Mouse (Mus musculus) bone marrow macrophage, adult 2 months (primary cell): ENCODE results near the gene Pparg. TPM values are rescaled to one million over a fixed set of nuclear protein-coding genes. Genes with fewer than 3 reads are reported as not detected.

Source experiments
- H3K27ac ChIP-seq: 2 replicates; pipeline ENCODE4 v1.5.1; 2012; ENCODE audit warnings: low read depth, low read length; ENCODE audit not compliant: insufficient read depth
- H3K4me1 ChIP-seq: 2 replicates; pipeline ENCODE4 v1.6.1; 2012; ENCODE audit warnings: low read length; ENCODE audit not compliant: control insufficient read depth, insufficient read depth
- H3K4me3 ChIP-seq: 2 replicates; pipeline ENCODE4 v1.5.1; 2012; ENCODE audit warnings: mild to moderate bottlenecking, low read length, moderate library complexity; ENCODE audit not compliant: insufficient read depth
- CTCF ChIP-seq: IDR thresholded peaks from 2 replicates; pipeline ENCODE4 v1.5.1; 2012; ENCODE audit warnings: low read depth, mild to moderate bottlenecking, low read length, moderate library complexity
- POLR2A ChIP-seq: IDR thresholded peaks from 2 replicates; pipeline ENCODE4 v1.6.1; 2012; ENCODE audit warnings: mild to moderate bottlenecking, low read depth, low read length, borderline replicate concordance
- polyA plus RNA-seq: library from polyadenylated mRNA; stranded (reverse); fragments of >200 nt; gene quantifications from 2 replicates; pipeline ENCODE4 v1.2.4, GENCODE M21; 2012; ENCODE audit not compliant: missing spikeins, insufficient read depth, insufficient read length

Pparg gene
- polyA plus RNA-seq, 1 experiment: 41.1 TPM

DNA sequence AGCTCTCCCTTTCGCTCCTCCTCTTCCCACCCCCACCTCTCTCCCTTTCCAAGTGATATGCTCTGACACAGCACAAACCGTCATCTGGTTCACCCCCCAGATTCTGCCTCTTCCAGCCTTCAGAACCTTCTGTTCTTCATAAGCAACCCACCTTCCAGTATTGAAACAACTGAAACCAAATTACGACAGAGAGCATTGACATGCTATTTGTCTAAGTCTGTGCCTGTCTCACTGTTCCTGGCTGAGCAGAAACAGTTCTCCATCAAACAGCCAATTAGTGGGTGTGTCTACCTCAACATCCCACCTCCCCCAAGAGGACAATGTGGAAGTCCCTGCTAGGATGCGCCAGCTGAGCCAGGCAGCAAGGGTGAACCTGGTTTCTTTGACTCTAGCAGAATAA lies 157.2 kb downstream of the Pparg start:
- peaks cover 18% of the 10 kb centered on the region for H3K4me1 ChIP-seq
- TF ChIP-seq POLR2A: no peak
- TF ChIP-seq CTCF: no peak
- H3K27ac ChIP-seq: no peak overlapping the region
- H3K4me3 ChIP-seq: no peak overlapping the region

DNA sequence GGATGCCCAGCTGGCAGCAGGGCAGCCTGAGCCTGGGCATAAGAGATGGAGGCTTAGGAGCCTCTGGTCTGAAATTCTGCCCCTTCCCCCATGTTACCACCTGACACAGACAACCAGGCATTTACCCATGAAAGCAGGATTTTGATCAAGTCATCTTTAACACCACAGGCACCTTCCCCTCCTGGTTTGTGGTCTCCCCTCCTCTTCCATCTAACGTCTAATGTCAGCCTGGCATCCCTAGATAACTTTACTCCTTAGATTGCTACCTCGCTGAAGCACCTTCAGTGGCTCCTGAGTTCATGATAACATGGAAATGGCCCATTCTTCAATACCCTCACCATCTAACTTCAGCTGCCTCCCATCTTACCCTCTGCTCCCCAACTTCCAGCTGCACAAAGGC lies 157.6 kb downstream of the Pparg start:
- Histone ChIP-seq H3K27ac (no peak overlapping the region), H3K4me3 (no peak overlapping the region), H3K4me1 (peaks cover 21% of the 10 kb centered on the region)
- TF ChIP-seq CTCF: no peak
- TF ChIP-seq POLR2A: no peak

GRCm38 (mm10) chr6:115519275-115519699 lies 158.5 kb downstream of the Pparg start:
- TF ChIP-seq CTCF: no peak
- TF ChIP-seq POLR2A: no peak
- Histone ChIP-seq H3K4me1 (peaks cover 23% of the 10 kb centered on the region), H3K4me3 (no peak overlapping the region), H3K27ac (no peak overlapping the region)

DNA sequence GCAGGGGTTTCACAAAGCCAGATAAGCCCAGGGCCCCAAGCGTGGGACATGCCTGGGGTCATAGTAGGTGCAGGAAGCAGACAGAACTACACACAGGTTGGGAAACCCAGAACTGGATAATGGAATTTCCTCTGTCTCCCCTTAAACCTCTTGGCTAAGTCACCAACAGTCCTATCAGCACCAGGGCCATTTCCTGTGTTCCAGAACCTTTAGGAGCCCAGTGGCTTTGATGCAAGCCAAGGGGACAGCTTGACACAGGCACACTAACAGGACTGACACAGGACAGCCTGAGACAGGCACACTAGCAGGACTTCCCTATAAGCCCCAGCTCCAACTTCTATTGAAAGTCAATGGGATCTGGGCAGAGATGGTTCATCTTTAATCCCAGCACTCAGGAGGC lies 161.2 kb downstream of the Pparg start:
- TF ChIP-seq CTCF (no peak), POLR2A (no peak)
- H3K27ac ChIP-seq: no peak overlapping the region
- H3K4me1 ChIP-seq: peaks cover 23% of the 10 kb centered on the region
- H3K4me3 ChIP-seq: no peak overlapping the region

DNA sequence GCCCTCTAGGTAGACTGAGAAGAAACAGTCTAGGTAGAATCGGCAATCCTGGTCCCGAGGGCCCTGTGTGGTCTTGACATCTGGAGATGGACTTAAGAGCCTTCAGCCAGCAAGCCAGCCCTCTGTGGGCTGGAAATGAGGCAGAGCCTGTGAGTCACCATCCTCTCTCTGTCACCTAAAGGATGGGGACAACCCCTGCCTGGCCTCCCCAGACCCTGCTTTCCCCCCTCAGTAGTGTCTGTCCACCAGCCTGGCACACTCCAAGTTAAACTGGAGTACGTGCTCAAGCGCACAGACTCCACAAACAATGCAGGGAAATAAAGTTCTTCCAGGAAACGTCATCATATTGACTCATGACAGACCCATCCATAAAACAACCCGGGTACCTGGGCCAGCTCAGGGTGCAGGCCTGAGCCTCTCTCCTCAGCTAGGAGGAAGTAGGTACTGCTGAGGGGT lies 162.0 kb downstream of the Pparg start:
- H3K27ac ChIP-seq: no peak overlapping the region
- no peak for TF ChIP-seq CTCF
- TF ChIP-seq POLR2A: no peak
- no peak overlapping the region for H3K4me3 ChIP-seq
- H3K4me1 ChIP-seq: peaks cover 23% of the 10 kb centered on the region

DNA sequence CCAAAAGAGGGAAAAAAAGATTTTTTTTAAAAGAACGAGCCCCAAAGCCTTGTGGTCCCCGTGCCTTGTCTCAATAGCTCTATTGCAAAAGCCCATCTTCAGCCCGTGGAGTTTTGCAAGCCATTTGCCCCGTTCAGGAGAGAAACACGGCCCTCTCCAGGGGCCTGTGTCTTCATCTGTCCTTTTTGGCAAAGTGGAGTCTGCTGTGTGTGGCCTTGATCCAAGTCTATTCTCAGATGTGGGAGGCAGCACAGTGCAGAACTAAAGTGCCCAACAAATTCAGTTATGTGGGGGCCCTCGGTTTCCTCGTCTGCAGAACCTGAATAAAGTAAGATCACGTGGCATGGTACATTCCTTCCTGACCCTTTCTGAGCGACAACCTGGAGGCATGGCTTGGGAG lies 162.4 kb downstream of the Pparg start:
- Histone ChIP-seq H3K4me1 (peaks cover 23% of the 10 kb centered on the region), H3K4me3 (no peak overlapping the region), H3K27ac (no peak overlapping the region)
- TF ChIP-seq CTCF (no peak), POLR2A (no peak)

DNA sequence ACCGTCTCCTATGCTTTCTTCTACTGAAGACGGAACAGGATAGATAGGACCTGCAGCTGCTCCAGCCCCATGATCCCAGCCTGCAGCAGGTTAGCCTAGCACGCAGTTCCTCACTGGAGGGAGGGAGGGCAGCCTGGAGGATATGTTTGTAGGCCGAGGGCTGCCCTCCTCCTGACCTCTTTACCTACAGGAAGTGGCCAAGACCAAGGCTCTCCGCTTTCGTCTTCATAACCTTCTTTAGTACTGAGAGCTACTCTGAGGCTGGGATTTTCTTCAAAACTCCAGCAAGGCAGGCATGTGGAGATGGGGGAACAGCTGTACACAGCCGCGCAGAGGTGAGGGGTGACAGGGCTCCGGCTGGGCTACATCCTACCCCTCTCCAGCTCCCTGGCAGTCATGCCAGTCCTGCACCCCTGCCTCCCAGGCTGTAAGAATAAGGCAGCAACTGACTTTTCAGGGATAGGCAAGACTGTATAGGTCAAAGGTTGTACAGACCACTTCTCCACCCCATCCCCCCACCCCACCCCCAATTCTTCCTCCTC lies 163.8 kb downstream of the Pparg start:
- no peak for TF ChIP-seq POLR2A
- no peak for TF ChIP-seq CTCF
- no peak overlapping the region for H3K27ac ChIP-seq
- peaks cover 20% of the 10 kb centered on the region for H3K4me1 ChIP-seq

GRCm38 (mm10) chr6:115527418-115527817 lies 166.7 kb downstream of the Pparg start:
- Histone ChIP-seq H3K4me1 (peaks cover 7% of the 10 kb centered on the region; the same call in 1 of the 2 replicates), H3K4me3 (no peak overlapping the region), H3K27ac (no peak overlapping the region)
- TF ChIP-seq POLR2A: no peak
- TF ChIP-seq CTCF: no peak

More for the DNA sequence above, 163.8 kb downstream of the Pparg start:
- H3K4me3 ChIP-seq: no peak overlapping the region

- Histone ChIP-seq H3K4me3 (no peak overlapping the region), H3K4me1 (peaks cover 2% of the 10 kb centered on the region; the same call in 1 of the 2 replicates), H3K27ac (no peak overlapping the region)
- TF ChIP-seq CTCF (no peak), POLR2A (no peak)
These were observed 167.6 kb downstream of the Pparg start for GRCm38 (mm10) chr6:115528372-115528771.

DNA sequence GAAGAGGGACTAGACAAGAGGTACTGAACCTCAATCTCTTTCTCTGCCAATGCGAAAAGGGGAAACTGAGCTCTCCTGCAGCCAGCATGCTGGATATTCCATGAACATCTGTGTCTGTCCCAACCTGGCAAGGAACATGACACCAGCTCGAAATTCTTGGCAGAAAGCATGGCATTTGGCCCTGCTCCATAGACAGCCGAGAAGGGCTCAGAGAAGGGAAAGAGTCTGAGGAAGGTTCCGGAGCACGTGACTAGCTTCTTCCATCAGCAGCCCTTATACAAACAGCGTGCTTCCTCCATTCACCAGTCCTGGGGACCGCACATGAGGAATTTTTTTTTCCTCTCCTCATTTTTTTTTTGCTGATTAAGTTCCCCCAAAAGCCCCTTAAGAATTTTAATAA lies 173.9 kb downstream of the Pparg start:
- no peak overlapping the region for H3K27ac ChIP-seq
- H3K4me1 ChIP-seq: no peaks in the 10 kb centered on the region
- no peak for TF ChIP-seq POLR2A
- no peak for TF ChIP-seq CTCF
- H3K4me3 ChIP-seq: no peak overlapping the region

DNA sequence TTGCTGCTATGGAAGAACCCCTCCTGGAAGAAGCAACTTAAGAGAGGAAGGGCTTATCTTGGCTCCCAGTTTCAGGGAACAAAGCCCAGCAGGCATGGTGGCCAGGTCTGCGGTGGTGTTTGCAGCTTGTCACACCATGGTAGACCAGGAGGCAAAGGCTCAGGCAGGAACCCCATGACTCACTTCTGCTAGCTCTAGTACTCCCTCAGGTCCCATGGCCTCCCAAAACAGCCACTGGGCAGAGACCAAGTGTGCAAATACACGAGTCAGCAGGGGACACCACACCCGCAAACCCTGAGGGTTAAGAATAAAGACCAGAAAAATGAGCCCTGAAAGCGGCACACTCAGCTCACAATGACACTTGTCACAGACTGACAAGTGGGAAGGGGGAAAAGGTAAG lies 175.4 kb downstream of the Pparg start:
- H3K4me1 ChIP-seq: no peaks in the 10 kb centered on the region
- no peak overlapping the region for H3K27ac ChIP-seq
- no peak overlapping the region for H3K4me3 ChIP-seq
- TF ChIP-seq POLR2A (no peak), CTCF (no peak)
